22 mouse cellular contexts compared by ENCODE assay signal in the genomic region with DNA sequence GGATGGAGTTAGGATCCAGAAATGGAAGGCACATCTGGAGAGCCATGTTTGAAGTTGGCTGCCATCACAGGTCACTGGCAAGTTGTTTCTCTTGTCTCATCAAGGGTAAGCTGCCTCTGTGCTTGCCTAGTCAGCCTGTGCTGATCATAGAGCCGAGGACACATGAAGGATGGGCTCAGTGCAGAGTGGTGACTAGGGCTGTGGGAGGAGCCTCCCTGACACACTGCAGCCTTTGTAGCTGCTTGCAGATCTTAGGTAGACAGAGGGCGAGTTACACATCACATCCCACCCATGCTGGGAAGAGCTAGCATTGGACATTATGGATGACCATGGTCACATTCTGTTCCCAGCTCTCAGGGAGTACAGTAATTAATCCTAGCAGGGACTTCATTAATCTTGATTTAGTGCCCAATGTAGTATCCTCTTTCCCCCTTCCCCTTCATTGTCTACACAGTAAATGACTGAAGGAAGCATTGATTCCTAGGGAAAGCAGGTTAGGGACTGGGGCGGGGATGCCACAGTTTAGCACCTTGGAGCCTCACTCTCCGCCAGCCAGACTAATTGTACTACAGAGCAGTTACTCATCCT. TPM values are rescaled to one million over a fixed set of nuclear protein-coding genes. Genes with fewer than 3 reads are reported as not detected.
DNase-seq lines count a peak whose midpoint lies in the region; ATAC-seq and TF ChIP-seq lines count a peak whose summit lies in the region.
"Had no signal": no experiment of that assay in that cellular context is flagged by ENCODE, and none has a peak within 500 bp of the region (broad histone marks: within the 10 kb centered on the region; RNA-seq: fewer than 3 reads in every experiment).

No protein-coding gene starts in this region.

- peak; percentile 35; the same call in 1 of the 2 replicates for ATAC-seq in hindbrain, postnatal 0 days
- ATAC-seq in hindbrain, embryonic 11.5 days (ENCODE audit: low FRiP score), result no peak
- peak; percentile 51; the same call in 1 of the 2 replicates for ATAC-seq in kidney, embryonic 16.5 days (ENCODE audit: low FRiP score, low TSS enrichment)
- ATAC-seq: activated CD4-positive, CD25-positive, alpha-beta regulatory T cell, adult 4 months; forebrain, embryonic 14.5 days; forebrain, postnatal 0 days had no signal

- 72% methylated on average over 4 of the region's 4 CpGs for WGBS in hindbrain, postnatal 0 days
- WGBS in hindbrain, embryonic 11.5 days, result 67% methylated on average over 4 of the region's 4 CpGs
- WGBS in kidney, embryonic 16.5 days, result 32% methylated on average over 4 of the region's 4 CpGs

- H3K9me3 ChIP-seq in hindbrain, postnatal 0 days (ENCODE audit: low read length), result no peaks in the 10 kb centered on the region
- H3K9me3 ChIP-seq in hindbrain, embryonic 11.5 days (ENCODE audit: control insufficient read depth, low read length), result no peaks in the 10 kb centered on the region
- H3K9me3 ChIP-seq in kidney, embryonic 16.5 days (ENCODE audit: low read length), result no peaks in the 10 kb centered on the region; the same call in 1 of the 2 replicates
- H3K9me3 ChIP-seq: embryonic facial prominence, embryonic 12.5 days; embryonic facial prominence, embryonic 15.5 days had no signal

- H3K4me2 ChIP-seq in hindbrain, postnatal 0 days (ENCODE audit: low read depth, low read length), result no peak overlapping the region
- no peak overlapping the region for H3K4me2 ChIP-seq in hindbrain, embryonic 11.5 days (replicated peaks; ENCODE audit: low read depth, low read length)
- no peak overlapping the region for H3K4me2 ChIP-seq in kidney, embryonic 16.5 days (replicated peaks; ENCODE audit: low read depth, low read length)
- H3K4me2 ChIP-seq: embryonic facial prominence, embryonic 12.5 days; embryonic facial prominence, embryonic 15.5 days; heart, embryonic 11.5 days had no signal

- peak; percentile 20 for DNase-seq in adrenal gland, postnatal 14 days
- no peak for DNase-seq in adrenal gland, adult 8-10 months
- DNase-seq in hindbrain, postnatal 0 days (ENCODE audit: low spot score), result no peak
- no peak for DNase-seq in hindbrain, embryonic 11.5 days (ENCODE audit: low spot score)
- DNase-seq in kidney, adult 18-20 months, result no peak
- DNase-seq: adrenal gland, postnatal 10 days; cerebellum, adult 11 months; cerebellum, adult 2 months; cerebellum, adult 9-11 months; cerebellum, postnatal 25 days; forebrain, postnatal 0 days; gastrocnemius, adult 2 months; gastrocnemius, postnatal 14 days; heart, adult 11 months had no signal

- H3K4me3 ChIP-seq in hindbrain, postnatal 0 days (ENCODE audit: low read length), result no peak overlapping the region
- H3K4me3 ChIP-seq in hindbrain, embryonic 11.5 days (ENCODE audit: low read depth, low read length), result no peak overlapping the region
- H3K4me3 ChIP-seq in kidney, embryonic 16.5 days (ENCODE audit: low read length), result no peak overlapping the region
- H3K4me3 ChIP-seq: embryonic facial prominence, embryonic 12.5 days; embryonic facial prominence, embryonic 15.5 days; gastrocnemius, adult 2 months had no signal

- no peaks in the 10 kb centered on the region for H3K4me1 ChIP-seq in hindbrain, postnatal 0 days (ENCODE audit: insufficient read depth, low read length)
- H3K4me1 ChIP-seq in hindbrain, embryonic 11.5 days (replicated peaks; ENCODE audit: control insufficient read depth, insufficient read depth, low read length), result no peaks in the 10 kb centered on the region
- H3K4me1 ChIP-seq in kidney, embryonic 16.5 days (ENCODE audit: insufficient read depth, low read length), result 0 out of 2 replicates have a peak, but pooled peaks cover 8% of the 10 kb centered on the region

- H3K27ac ChIP-seq in hindbrain, postnatal 0 days, result no peak overlapping the region
- H3K27ac ChIP-seq in hindbrain, embryonic 11.5 days (ENCODE audit: low read depth, low read length), result no peak overlapping the region
- no peak overlapping the region for H3K27ac ChIP-seq in kidney, embryonic 16.5 days (ENCODE audit: low read length)
- H3K27ac ChIP-seq: embryonic facial prominence, embryonic 12.5 days; embryonic facial prominence, embryonic 15.5 days; gastrocnemius, adult 2 months had no signal

- no peak for TF ChIP-seq CTCF in hindbrain, postnatal 0 days (IDR thresholded peaks at IDR 0.05; ENCODE audit: low read depth)

- no peak overlapping the region for H3K9ac ChIP-seq in hindbrain, postnatal 0 days (replicated peaks; ENCODE audit: low read length)
- H3K9ac ChIP-seq in hindbrain, embryonic 11.5 days (ENCODE audit: low read depth, low read length), result no peak overlapping the region
- no peak overlapping the region for H3K9ac ChIP-seq in kidney, embryonic 16.5 days (replicated peaks; ENCODE audit: low read length)
- H3K9ac ChIP-seq: embryonic facial prominence, embryonic 12.5 days; embryonic facial prominence, embryonic 15.5 days; forebrain, postnatal 0 days had no signal

- no peaks in the 10 kb centered on the region for H3K36me3 ChIP-seq in hindbrain, postnatal 0 days (ENCODE audit: insufficient read depth, low read length)
- no peaks in the 10 kb centered on the region for H3K36me3 ChIP-seq in hindbrain, embryonic 11.5 days (ENCODE audit: control insufficient read depth, insufficient read depth, low read length)
- no peaks in the 10 kb centered on the region for H3K36me3 ChIP-seq in kidney, embryonic 16.5 days (ENCODE audit: insufficient read depth, low read length)
- H3K36me3 ChIP-seq: embryonic facial prominence, embryonic 12.5 days; embryonic facial prominence, embryonic 15.5 days had no signal

- H3K27me3 ChIP-seq in hindbrain, postnatal 0 days (ENCODE audit: insufficient read depth, low read length), result no peaks in the 10 kb centered on the region
- H3K27me3 ChIP-seq in hindbrain, embryonic 11.5 days (ENCODE audit: control insufficient read depth, insufficient read depth, low read length), result 0 out of 2 replicates have a peak, but pooled peaks cover 3% of the 10 kb centered on the region
- no peaks in the 10 kb centered on the region for H3K27me3 ChIP-seq in kidney, embryonic 16.5 days (ENCODE audit: insufficient read depth, low read length)
- H3K27me3 ChIP-seq: embryonic facial prominence, embryonic 12.5 days had no signal

RNA-seq across cellular contexts. Expression of gene Syt2, which starts 40.5 kb away (rescaled TPM):
- 0.59 and 2.7 TPM in 2 replicates for total RNA-seq in adrenal gland, postnatal 14 days (2021)
- under 1 TPM; 0.07 to 0.22 (median 0.11) TPM for total RNA-seq in adrenal gland, adult 8-10 months (2022)
- 74.7 and 179 TPM in 2 replicates for total RNA-seq in hindbrain, postnatal 0 days (2014; rRNA removed)
- polyA plus RNA-seq in hindbrain, postnatal 0 days (2015; fragmentation: Nextera tagmentation; extraction: Ambion mirVana), result 22.5 and 23.3 TPM in 2 replicates
- 3.0 and 4.1 TPM in 2 replicates for polyA plus RNA-seq in hindbrain, embryonic 11.5 days (2014; fragmentation: Nextera tagmentation; extraction: Ambion mirVana)
- polyA plus RNA-seq in kidney, embryonic 16.5 days (2015; fragmentation: Nextera tagmentation; extraction: Ambion mirVana), result 1.3 and 1.6 TPM in 2 replicates
- total RNA-seq: gastrocnemius, adult 2 months; heart, postnatal 25 days; hematopoietic stem cell, adult 5-6 weeks had no signal

Comparison
In these comparisons a context has a peak if more than half of its experiments do, and no peak if none do; other contexts are left out.
1. RNA of gene Syt2, which starts 40.5 kb away (total RNA-seq): 74.7 to 179 TPM in hindbrain, postnatal 0 days; 0.59 to 2.7 TPM in adrenal gland, postnatal 14 days and 0.07 to 0.22 TPM in adrenal gland, adult 8-10 months; every median in the first group is over 10 times any median in the second.